Mouse (Mus musculus): ENCODE measurements around the gene Tas2r135.

Gene Tas2r135

GRCm38 (mm10) chr6:42405134-42405533 lies at the start of gene Tas2r135:
Gene Tas2r135, plus strand, starts transcription at chr6:42405434.
- DNase-seq: no peak

GRCm38 (mm10) chr6:42355794-42356600 lies 49.2 kb upstream of the Tas2r135 start:
- DNase-seq: no peak

GRCm38 (mm10) chr6:42356913-42357312 lies 48.3 kb upstream of the Tas2r135 start:
- no peak for DNase-seq

- DNase-seq: no peak
Measured at GRCm38 (mm10) chr6:42357901-42358300, 47.3 kb upstream of the Tas2r135 start.

GRCm38 (mm10) chr6:42358901-42359300 lies 46.3 kb upstream of the Tas2r135 start:
- no peak for DNase-seq

GRCm38 (mm10) chr6:42359364-42360147 lies 45.7 kb upstream of the Tas2r135 start:
- DNase-seq: no peak

- no peak for DNase-seq
Measured at GRCm38 (mm10) chr6:42360231-42360840, 44.9 kb upstream of the Tas2r135 start.

GRCm38 (mm10) chr6:42361041-42361895 lies 44.0 kb upstream of the Tas2r135 start:
- DNase-seq: no peak

GRCm38 (mm10) chr6:42362074-42362473 lies 43.2 kb upstream of the Tas2r135 start:
- no peak for DNase-seq

GRCm38 (mm10) chr6:42362497-42362896 lies 42.7 kb upstream of the Tas2r135 start:
- no peak for DNase-seq

- no peak for DNase-seq
Measured at GRCm38 (mm10) chr6:42362974-42363373, 42.3 kb upstream of the Tas2r135 start.

- no peak for DNase-seq
Measured at GRCm38 (mm10) chr6:42364066-42364465, 41.2 kb upstream of the Tas2r135 start.

GRCm38 (mm10) chr6:42364607-42365006 lies 40.6 kb upstream of the Tas2r135 start:
- DNase-seq: no peak

GRCm38 (mm10) chr6:42365215-42365614 lies 40.0 kb upstream of the Tas2r135 start:
- DNase-seq: no peak

- no peak for DNase-seq
Measured at GRCm38 (mm10) chr6:42369870-42370269, 35.4 kb upstream of the Tas2r135 start.

- no peak for DNase-seq
Measured at GRCm38 (mm10) chr6:42370630-42371363, 34.4 kb upstream of the Tas2r135 start.

GRCm38 (mm10) chr6:42372001-42372400 lies 33.2 kb upstream of the Tas2r135 start:
- no peak for DNase-seq

- DNase-seq: no peak
Measured at GRCm38 (mm10) chr6:42372421-42372815, 32.8 kb upstream of the Tas2r135 start.

GRCm38 (mm10) chr6:42372816-42373547 lies 32.3 kb upstream of the Tas2r135 start, which contains the start of gene Epha1:
Gene Epha1, minus strand, starts transcription at chr6:42373268.
- peak; percentile 75 to 77 for DNase-seq

GRCm38 (mm10) chr6:42373669-42374430 lies 31.4 kb upstream of the Tas2r135 start:
- DNase-seq: no peak
